Mouse (Mus musculus): ENCODE measurements around the gene Plcb1.
A peak's percentile ranks its signal among the peaks of the same experiment; 100 is the strongest.
"Not testable (repeated sequence)": the region's sequence is repeated elsewhere in the genome, so short reads cannot be mapped to it uniquely, and the experiment has no call there.

Gene Plcb1

DNA sequence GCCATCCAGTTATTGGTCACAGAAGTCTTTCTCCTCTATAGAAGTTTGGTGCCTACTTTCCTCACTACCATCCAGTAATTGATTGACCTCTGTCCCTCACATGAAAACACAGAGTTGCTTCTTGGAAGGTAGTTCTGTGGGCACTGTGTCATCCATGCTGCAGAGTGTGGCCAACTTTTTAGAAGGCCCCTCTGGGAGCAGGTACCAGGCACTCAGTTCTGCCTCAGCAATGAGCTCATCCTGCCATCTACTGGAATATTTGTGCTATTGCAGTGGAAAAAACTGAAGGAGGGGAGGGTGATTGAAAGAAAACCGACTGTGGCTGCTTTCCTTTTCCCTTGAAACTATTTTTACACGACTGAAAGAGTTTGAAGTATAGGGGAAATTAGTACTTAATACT is 542.9 kb downstream of the Plcb1 start:
- peak; percentile 8 for DNase-seq

DNA sequence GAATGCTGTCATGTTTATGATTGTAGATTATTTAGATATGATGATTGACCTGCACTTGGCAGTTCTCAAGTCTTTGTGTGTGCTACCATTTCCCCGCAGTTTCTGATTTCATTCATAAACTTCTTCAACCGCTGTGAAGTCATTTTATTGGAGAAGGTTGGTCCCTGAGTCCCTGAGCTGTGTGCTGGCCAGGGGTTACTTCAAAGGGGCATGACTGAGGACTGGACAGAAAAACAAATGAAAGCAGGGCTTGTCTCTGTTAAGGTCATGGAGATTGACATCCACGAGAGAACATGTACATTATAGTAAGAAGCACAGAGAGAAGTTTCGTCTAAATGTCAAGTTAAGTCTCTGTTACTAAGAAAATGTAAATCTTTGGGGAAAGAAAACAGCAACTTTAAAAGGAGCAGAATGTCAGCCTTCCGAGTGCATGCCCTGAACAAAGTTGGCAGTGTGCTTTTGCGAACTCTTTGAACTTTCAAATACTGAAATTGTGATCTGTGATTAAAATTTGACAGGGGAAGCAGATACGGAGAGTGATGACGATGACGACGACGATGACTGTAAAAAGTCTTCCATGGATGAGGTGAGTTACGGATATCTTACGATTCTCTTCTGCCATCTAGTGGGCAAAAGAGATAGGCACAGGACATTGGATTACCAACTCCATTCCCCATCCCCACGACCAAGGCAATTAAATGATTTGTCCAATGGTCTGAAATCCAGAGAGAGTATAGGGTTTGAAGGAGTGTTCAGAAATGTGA is 544.1 kb downstream of the Plcb1 start:
- DNase-seq, result peak; percentile 31

DNA sequence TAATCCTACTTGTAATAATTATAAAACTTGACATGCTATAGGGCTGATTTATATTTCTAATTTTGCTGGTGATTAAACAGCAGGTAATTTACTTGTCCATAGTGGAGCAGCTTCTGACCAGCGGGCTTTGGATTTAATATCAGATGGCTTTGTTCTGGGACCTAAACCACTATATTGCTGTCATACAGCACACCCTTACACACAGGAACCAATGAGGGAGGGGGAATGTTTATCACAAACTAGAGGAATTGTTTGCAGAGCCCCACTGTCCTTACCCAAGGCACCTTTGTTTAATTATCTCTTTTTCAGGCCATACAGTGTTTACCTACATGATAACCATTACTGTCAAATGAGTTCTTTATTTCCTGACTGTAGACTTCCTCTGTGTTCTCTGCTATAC is 546.0 kb downstream of the Plcb1 start:
- DNase-seq, result no peak

DNA sequence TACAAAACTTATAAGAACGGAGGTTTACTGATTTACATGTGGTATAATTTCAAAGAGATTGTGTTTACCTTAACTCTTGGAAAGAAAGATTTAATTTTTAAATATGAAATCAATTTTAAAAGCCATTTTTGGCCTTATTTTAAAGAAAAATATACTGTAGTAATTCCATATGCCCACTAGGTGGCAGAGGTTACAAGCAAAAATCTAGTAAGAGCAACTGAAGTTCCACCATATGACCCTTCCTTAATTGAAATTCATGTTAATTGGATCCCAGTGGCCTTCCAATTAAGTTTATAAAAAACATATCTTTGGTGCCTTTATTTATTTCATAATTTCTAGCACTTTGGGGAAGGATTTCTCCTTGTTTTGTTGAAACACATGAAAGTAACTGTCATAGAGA is 570.4 kb downstream of the Plcb1 start:
- no peak for DNase-seq

DNA sequence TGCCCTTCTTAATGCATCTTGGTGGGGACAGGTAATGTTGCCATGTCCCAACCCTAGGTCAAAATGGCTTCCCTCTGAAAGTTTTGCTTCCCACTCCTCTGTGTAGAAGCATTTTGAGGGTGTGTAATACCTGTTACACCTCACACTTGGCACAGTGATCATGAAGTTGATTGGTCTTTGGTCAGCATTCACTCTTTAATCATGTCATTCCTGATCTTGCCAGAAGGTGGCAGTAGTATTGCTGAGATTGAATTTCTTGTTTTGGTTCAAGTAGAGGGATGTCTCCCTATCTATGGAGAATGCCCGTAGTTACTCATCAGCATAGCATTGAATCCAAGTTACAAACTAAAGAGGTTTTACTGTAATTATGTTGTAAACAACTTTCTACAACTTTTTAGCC is 575.9 kb downstream of the Plcb1 start:
- DNase-seq, result peak; percentile 12

DNA sequence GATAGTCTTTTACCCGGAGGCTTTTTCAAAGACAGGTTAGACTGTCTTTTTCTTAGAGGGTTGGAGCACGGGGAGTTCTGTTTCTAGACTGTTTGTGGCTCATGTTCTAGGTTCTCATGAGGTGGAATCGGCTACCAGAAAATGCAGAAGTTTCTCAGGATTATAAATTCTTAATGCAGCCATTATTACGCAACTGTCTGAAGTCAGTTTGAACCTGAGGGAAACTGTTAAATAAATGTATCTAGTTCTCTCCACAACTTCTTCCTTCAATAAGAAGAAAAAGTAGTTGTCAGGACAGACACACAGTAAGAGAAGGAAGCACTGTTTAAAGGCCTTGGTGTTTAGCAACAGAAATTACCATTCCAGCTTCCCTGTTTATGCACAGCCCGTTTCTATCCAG is 577.1 kb downstream of the Plcb1 start:
- DNase-seq, result no peak

DNA sequence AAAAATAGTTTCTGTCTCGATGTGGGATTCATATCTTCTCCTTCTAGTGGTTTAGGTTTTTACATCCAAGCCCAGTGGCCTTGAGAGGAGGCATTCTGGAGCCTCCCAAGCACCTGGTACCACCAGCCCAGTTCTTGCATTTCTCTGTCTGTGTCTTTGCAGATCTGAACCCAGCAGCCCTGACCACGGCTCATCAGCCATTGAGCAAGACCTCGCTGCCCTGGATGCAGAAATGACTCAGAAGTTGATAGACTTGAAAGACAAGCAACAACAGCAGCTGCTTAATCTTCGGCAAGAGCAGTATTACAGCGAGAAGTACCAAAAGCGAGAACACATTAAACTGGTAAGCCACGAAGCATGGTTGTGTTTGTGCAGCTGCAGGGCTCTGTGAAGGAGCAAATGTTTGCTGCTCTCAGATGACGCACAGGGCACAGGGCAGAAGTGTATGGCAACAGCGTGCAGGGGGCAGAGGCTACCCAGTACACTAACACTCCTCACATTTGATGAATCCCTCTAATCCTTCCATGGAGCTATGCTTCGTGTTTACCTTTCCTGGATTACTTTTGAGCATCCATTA is 584.5 kb downstream of the Plcb1 start:
- DNase-seq, result no peak

DNA sequence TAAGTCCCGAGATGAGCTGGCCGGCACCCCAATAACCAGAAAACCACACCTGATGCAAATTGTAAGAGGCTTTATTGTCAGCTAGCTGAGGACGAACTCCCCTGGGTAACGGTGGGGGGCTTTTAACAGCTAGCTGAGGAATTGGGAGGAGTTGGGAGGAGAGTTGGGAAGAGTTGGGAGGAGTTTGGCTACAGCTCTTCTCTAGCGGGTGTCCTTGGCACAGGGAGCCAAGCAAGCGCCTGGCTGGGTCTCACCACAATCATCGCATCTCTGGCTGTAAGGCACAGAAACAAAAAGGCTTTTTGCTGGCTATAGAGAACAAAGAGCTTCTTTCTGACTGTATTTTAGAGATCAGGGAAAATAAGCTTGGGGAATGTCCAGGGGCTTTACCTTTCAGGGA is 594.9 kb downstream of the Plcb1 start:
- DNase-seq, result not testable (repeated sequence)

DNA sequence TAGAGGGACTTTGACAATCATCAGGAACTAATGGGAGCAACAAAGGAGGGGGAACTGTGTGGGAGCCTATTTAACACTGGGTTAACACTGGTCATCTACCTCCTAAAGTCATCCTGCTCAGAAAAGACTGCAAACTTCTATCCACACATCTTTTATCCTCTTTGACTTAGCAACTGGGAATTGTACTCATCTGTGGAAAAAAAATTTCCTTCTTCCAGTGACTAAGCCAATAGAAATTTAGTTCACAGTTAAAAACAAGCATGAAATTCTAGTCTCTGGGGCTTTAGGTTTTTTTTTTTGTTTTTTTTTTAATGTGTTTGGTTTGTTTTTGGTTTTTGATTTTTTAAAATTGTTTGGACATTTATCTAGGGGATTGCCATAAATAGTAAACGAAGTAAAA is 595.5 kb downstream of the Plcb1 start:
- DNase-seq, result no peak

DNA sequence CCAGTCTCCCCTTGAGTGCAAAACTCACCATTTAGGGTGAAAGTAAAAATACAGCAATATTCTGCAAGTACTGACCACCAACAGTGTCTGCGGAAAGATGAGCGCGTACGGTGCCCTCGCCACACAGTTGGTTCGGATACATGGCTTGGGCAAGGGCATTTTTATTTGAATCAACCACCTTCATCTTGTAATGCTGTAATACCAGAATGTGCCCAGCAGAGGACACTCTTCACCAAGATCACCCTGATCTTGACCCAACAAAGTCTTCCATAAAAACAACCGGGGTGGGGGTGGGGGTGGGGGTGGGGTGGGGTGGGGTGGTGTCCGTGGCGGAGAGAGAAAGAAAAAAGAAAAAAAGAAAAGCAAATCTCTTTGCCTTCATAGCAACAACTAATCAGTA is 602.1 kb downstream of the Plcb1 start:
- peak; percentile 24 for DNase-seq

DNA sequence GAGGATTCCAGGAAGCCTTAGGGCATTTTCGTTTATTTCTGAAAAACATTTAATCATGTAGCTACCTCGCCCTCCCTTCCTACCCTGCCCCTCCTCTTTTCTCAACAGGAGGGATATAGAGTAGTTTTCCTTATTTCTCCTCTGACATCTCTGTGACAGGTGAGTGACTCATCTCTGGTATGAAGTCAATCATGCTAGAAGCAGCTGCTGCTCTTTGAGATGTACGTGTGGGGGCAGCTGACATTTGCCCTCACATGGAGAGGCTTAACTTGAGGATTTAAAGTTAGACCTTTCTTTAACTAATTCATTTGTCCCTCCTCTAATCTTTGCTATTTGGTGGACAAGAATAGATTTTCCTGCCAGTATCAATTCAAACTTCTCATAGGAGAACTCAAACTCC is 608.8 kb downstream of the Plcb1 start:
- DNase-seq, result no peak

DNA sequence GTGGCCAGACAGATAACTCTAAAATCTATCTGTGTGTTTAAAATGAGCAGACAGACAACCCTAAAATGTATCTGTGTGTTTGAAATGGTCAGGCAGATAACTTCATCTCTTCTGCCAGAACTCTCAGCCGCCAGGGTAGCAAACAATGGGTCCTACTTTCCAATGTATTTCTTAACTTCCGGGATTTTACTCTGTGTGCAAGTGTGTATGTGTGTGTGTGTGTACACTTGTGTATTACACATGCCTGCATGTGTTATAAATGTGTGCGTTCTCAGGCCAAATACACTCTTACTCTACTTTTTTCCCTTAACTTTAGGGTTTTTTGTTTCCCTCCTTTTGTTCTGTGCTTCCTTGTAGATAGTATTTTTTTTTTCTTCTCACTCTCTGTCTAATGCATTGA is 610.5 kb downstream of the Plcb1 start:
- no peak for DNase-seq

DNA sequence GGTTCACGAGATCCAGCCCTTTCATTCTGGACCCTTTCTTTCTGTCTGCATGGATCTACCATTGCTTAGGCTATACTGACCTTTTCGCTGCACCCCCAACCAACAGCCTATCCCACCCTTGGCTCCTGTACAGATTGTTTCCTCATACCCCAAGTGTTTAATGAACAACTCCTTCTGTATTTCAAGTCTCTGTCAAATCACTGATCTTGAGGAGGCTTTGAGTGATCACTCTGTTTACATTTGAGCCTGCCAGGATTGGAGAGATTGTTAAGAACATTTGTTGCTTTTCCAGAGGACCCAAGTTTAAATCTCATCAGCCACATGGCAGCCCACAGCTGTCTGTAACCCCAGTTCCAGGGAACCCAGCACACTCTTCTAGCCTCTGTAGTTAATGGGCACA is 612.1 kb downstream of the Plcb1 start:
- DNase-seq, result no peak

DNA sequence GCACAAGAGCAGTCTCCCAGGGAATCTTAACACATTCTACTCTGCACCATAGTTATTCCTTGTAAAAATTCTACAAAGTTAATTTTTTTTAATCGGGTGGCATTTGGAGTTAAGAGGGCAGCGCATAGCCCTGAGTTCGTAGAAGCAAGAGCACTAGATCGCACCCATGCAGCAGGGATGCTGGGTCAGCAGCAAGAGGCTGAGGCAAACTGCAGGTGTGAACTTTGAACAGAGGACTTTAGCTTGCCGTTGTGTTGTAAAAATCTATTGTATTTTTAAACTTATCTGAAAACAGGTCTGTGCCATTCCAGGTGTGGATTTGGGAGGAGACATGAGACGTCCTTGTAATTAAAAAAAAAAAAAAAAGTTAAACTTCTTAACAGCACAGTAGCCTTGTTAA is 613.9 kb downstream of the Plcb1 start:
- no peak for DNase-seq

DNA sequence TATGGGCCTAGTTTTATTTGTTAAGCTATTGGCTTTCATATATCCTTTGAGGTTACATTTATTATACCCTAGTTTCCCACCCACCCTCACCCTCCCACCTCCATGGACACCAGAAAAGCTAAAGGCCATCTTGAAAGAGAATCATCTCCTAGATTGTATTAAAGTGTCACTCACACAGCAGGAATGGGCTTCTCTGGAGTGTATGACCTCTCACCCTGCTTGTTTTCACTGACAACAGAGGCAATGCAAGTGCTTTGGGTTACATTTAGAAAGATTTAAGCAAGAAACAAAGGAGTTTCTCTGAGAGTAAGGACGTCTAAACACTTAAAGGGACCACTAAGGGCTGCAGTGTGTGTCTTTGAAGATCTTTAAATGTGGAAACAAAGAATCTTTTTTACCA is 617.0 kb downstream of the Plcb1 start:
- no peak for DNase-seq

DNA sequence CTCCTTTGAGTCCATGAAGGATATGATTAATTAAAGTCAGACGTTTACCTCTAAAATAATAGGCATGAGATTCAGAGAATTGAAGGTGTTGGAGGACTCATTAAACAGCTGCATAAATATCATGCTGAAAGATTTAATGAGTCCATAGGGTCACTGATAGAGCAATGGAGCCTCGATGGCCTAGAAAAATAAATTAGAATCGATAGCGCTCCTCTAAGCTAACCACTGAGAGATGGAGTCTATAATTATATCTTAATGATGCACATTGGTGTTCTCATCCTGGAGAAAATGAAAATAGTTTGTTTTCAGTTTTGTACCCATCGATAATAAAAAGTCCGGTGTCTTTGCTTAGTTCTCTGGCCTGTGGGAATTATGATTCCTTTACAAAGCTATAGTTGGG is 617.5 kb downstream of the Plcb1 start:
- no peak for DNase-seq

DNA sequence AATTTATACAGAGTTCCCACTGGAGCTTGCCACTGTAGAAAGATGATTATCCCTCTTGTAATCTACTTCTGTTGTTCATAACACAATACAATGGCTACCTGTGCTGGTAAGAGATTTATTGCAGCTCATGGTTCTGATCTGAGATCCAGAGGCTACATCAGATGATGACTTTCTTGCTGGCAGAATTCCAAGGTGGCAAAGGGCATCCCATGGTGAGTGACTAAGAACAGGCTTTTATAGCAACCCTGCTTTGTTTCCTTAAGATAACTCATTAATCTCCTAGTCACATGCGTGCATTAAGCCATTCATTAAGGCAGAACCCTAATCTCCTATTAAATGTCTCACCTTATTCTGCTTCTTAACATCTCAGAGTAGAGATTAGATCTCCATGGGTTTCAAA is 618.2 kb downstream of the Plcb1 start:
- DNase-seq, result no peak

DNA sequence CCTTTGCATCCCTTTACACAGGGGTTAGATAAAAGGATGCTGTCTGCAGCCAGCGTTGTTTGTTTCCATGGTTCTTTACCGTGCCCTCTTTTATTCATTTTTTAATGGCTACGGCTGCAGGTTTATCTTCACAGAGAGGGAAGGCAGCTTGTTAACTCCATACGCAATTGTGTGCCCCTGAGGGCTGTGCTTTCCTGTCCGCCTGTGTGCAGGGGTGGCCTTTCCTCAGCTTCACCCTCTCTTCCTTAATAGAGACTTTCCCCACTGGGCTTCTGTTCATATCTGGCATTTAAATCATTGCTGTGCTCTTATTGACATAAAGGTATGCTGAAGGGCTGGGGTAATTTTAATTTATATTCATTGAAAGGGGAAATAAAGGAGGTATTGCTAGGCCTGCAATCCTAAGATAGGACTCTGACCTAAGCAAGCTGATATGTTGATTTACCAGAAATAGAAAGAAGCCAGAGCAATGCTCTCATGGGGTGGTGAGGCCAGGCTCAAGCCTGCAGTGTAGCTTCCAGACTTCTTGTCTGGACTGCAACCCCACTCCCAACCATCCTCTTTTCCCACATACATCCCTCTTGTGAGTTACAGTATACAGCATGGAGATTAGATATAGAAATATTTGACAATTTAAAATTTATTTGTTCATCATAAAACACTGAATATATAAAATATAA is 623.7 kb downstream of the Plcb1 start:
- DNase-seq, result no peak

DNA sequence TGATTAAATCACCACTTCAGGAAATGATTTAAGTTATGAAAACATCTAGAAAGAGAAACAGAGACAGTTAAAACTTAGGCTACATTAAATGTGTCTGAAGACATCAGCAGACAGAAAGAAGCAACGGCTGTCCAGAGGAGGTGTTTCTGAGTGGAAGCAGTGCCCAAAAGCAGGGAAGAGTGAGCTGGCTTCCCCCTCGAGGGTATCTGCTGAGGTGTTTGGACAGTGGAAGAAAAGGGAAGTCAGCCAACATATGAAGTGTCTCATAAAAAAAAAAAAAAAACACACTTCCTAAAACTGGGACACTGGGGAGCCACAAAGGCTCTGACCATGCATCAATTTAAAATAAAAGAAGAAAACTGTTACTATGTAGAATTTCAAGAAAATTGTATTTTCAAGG is 625.8 kb downstream of the Plcb1 start:
- no peak for DNase-seq

DNA sequence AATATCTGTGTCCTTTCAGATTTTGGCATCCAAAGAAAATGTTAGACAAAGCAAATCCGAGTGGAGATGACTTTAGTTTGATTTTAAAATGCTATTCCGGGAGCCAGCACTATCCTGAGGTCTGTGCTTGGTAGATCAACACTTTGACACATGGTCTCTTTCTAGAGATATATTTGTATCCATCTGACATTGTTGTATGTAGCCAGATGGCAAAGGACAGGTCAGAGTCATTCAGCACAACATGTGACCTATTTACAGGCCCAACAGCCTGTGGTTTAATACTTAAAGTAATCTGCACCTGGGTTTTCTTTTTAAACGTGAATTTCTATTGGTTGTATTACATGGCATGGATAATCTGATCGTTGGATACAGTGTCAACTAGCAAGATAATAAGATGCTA is 629.3 kb downstream of the Plcb1 start:
- DNase-seq, result no peak

DNA sequence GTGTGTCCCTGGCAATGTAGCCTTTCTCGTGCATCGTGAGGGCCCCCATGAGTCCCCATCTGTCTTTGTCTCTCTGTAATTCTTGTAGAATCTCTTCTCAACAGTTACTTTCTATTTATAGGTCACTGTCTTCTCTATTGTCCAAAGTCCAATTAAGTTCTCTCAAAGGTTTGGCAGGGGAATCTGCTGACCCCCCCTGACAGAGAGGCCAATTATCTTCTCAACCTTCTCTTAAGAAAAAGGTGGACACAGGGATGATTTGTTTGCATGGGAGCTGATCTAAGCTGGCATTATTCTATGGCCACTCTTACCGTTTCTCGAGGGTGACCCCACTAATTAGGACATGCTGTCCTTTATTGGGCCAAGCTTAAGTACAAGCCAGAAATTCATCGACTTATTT is 633.4 kb downstream of the Plcb1 start:
- DNase-seq, result no peak

DNA sequence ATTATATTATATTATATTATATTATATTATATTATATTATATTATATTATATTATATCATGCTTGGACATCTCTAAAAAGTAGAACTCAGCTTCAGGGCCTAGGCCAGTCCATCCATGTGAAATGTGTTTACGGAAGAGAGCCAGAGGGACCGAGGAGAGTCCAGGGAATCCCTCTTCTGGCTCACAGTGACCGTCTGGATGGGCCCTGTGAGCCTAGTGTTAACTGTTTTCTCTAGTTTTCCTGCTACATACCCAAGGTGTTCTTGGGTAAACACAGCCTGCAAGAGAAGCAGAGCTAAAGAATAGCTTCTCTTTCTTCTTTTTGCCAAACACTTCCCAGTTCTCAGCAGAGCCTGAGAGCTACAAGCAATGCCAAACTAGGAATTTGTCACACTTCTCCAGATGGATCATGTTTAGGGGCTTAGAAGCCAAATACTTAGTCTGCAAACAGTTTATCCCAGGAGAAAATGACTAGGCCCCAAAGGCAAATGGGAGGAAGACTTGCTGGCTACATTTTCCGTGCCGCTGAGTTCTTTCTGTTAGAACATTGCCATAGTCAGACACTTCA is 649.2 kb downstream of the Plcb1 start:
- no peak for DNase-seq

DNA sequence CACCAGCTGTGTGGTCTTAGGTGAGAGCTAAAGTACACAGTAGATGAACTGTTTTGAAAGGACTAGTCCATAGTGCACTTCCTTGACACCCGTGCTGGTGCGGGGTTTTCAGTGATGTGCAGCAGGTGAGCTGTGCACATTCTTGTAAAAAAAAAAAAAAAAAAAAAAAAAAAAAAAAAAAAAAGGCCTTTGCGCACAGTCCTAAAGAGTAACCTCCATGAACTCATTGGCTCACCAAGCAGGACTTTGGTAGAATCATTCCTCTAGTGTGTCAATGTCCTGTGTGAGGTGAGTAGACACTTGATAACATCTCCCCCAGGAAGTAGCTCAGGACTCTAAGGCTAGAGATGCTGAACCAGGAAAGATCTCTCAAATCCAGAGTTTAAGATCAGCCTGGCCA is 653.2 kb downstream of the Plcb1 start:
- DNase-seq, result no peak
